Mouse (Mus musculus): ENCODE results near the gene Exoc3l2. TPM values are rescaled to one million over a fixed set of nuclear protein-coding genes. Genes with fewer than 3 reads are reported as not detected.

Exoc3l2 gene
- polyA plus RNA-seq, 2 experiments, result 1.9 to 3.5 TPM

- peak; percentile 89 for ATAC-seq (ENCODE audit: low FRiP score, low read depth)
- Histone ChIP-seq H3K27ac (replicated peaks; ENCODE audit: low read depth, low read length) (peak within 1 kb of the TSS; percentile 73), H3K4me3 (replicated peaks; ENCODE audit: low read length) (peak within 1 kb of the TSS; percentile 89), H3K4me1 (ENCODE audit: control insufficient read depth, insufficient read depth, low read length) (peaks cover 14% of the 10 kb centered on the region; the same call in 1 of the 2 replicates), H3K9me3 (ENCODE audit: control insufficient read depth, low read length) (no peaks in the 10 kb centered on the region), H3K9ac (ENCODE audit: low read depth, low read length, severe bottlenecking) (peak within 1 kb of the TSS; percentile 87), H3K36me3 (ENCODE audit: control insufficient read depth, insufficient read depth, low read length) (peaks cover 9% of the 10 kb centered on the region; the same call in 1 of the 2 replicates), H3K27me3 (ENCODE audit: control insufficient read depth, insufficient read depth, low read length) (no peaks in the 10 kb centered on the region), H3K4me2 (replicated peaks; ENCODE audit: low read depth, low read length, severe bottlenecking) (peak within 1 kb of the TSS; percentile 65)
- DNase-seq (ENCODE audit: low spot score), result peak; percentile 87
- peak; percentile 81; the same call in 1 of the 2 replicates for TF ChIP-seq POLR2A (IDR thresholded peaks at IDR 0.05; ENCODE audit: borderline replicate concordance, extremely low read depth, insufficient read depth, insufficient read length)
- WGBS, result 3% methylated on average over 15 of the region's 42 CpGs
Observed at GRCm38 (mm10) chr7:19458591-19459111, 4.5 kb upstream of the Exoc3l2 start, which contains the start of gene Mark4. Gene Mark4, minus strand, starts transcription at chr7:19458821.

GRCm38 (mm10) chr7:19459144-19459870 is 3.8 kb upstream of the Exoc3l2 start:
- Histone ChIP-seq H3K4me3 (replicated peaks; ENCODE audit: low read length) (peak overlapping the region; percentile 89), H3K27me3 (ENCODE audit: control insufficient read depth, insufficient read depth, low read length) (no peaks in the 10 kb centered on the region), H3K4me2 (replicated peaks; ENCODE audit: low read depth, low read length, severe bottlenecking) (peak overlapping the region; percentile 65), H3K36me3 (ENCODE audit: control insufficient read depth, insufficient read depth, low read length) (peaks cover 9% of the 10 kb centered on the region; the same call in 1 of the 2 replicates), H3K4me1 (ENCODE audit: control insufficient read depth, insufficient read depth, low read length) (peaks cover 16% of the 10 kb centered on the region; the same call in 1 of the 2 replicates), H3K27ac (replicated peaks; ENCODE audit: low read depth, low read length) (peak overlapping the region; percentile 73; the same call in 1 of the 2 replicates), H3K9ac (ENCODE audit: low read depth, low read length, severe bottlenecking) (peak overlapping the region; percentile 87), H3K9me3 (ENCODE audit: control insufficient read depth, low read length) (no peaks in the 10 kb centered on the region)
- WGBS, result 19% methylated on average over 6 of the region's 6 CpGs
- ATAC-seq (ENCODE audit: low FRiP score, low read depth), result no peak
- no peak for TF ChIP-seq POLR2A (IDR thresholded peaks at IDR 0.05; ENCODE audit: borderline replicate concordance, extremely low read depth, insufficient read depth, insufficient read length)
- DNase-seq (ENCODE audit: low spot score), result no peak

- 69% methylated on average over 1 of the region's 1 CpGs for WGBS
- H3K4me1 ChIP-seq (ENCODE audit: control insufficient read depth, insufficient read depth, low read length), result peaks cover 23% of the 10 kb centered on the region; the same call in 1 of the 2 replicates
Observed at GRCm38 (mm10) chr7:19460500-19460899, 2.6 kb upstream of the Exoc3l2 start.

GRCm38 (mm10) chr7:19461488-19461887 is 1.6 kb upstream of the Exoc3l2 start:
- no peak overlapping the region for H3K27ac ChIP-seq (replicated peaks; ENCODE audit: low read depth, low read length)
- 13% methylated on average over 6 of the region's 6 CpGs for WGBS
- ATAC-seq (ENCODE audit: low FRiP score, low read depth) (no peak), DNase-seq (ENCODE audit: low spot score) (peak; percentile 88)
- peaks cover 23% of the 10 kb centered on the region; the same call in 1 of the 2 replicates for H3K4me1 ChIP-seq (ENCODE audit: control insufficient read depth, insufficient read depth, low read length)
- no peak for TF ChIP-seq POLR2A (IDR thresholded peaks at IDR 0.05; ENCODE audit: borderline replicate concordance, extremely low read depth, insufficient read depth, insufficient read length)
- no peaks in the 10 kb centered on the region for H3K9me3 ChIP-seq (ENCODE audit: control insufficient read depth, low read length)
- peaks cover under 1% of the 10 kb centered on the region; the same call in 1 of the 2 replicates for H3K36me3 ChIP-seq (ENCODE audit: control insufficient read depth, insufficient read depth, low read length)
- H3K4me3 ChIP-seq (replicated peaks; ENCODE audit: low read length), result no peak overlapping the region
- H3K27me3 ChIP-seq (ENCODE audit: control insufficient read depth, insufficient read depth, low read length), result no peaks in the 10 kb centered on the region
- no peak overlapping the region for H3K9ac ChIP-seq (ENCODE audit: low read depth, low read length, severe bottlenecking)
- H3K4me2 ChIP-seq (replicated peaks; ENCODE audit: low read depth, low read length, severe bottlenecking), result no peak overlapping the region

More at GRCm38 (mm10) chr7:19460500-19460899, 2.6 kb upstream of the Exoc3l2 start:
- no peak overlapping the region for H3K27ac ChIP-seq (replicated peaks; ENCODE audit: low read depth, low read length)
- peaks cover 9% of the 10 kb centered on the region; the same call in 1 of the 2 replicates for H3K36me3 ChIP-seq (ENCODE audit: control insufficient read depth, insufficient read depth, low read length)
- DNase-seq (ENCODE audit: low spot score) (no peak), ATAC-seq (ENCODE audit: low FRiP score, low read depth) (no peak)
- H3K4me2 ChIP-seq (replicated peaks; ENCODE audit: low read depth, low read length, severe bottlenecking), result no peak overlapping the region
- H3K9me3 ChIP-seq (ENCODE audit: control insufficient read depth, low read length), result no peaks in the 10 kb centered on the region
- no peak overlapping the region for H3K9ac ChIP-seq (ENCODE audit: low read depth, low read length, severe bottlenecking)
- no peaks in the 10 kb centered on the region for H3K27me3 ChIP-seq (ENCODE audit: control insufficient read depth, insufficient read depth, low read length)
- TF ChIP-seq POLR2A (IDR thresholded peaks at IDR 0.05; ENCODE audit: borderline replicate concordance, extremely low read depth, insufficient read depth, insufficient read length), result no peak
- H3K4me3 ChIP-seq (replicated peaks; ENCODE audit: low read length), result no peak overlapping the region

GRCm38 (mm10) chr7:19462443-19462842 is 688 bp upstream of the Exoc3l2 start:
- TF ChIP-seq POLR2A (IDR thresholded peaks at IDR 0.05; ENCODE audit: borderline replicate concordance, extremely low read depth, insufficient read depth, insufficient read length), result no peak
- Histone ChIP-seq H3K27ac (replicated peaks; ENCODE audit: low read depth, low read length) (no peak overlapping the region), H3K27me3 (ENCODE audit: control insufficient read depth, insufficient read depth, low read length) (no peaks in the 10 kb centered on the region), H3K4me3 (replicated peaks; ENCODE audit: low read length) (no peak overlapping the region), H3K9ac (ENCODE audit: low read depth, low read length, severe bottlenecking) (no peak overlapping the region), H3K4me2 (replicated peaks; ENCODE audit: low read depth, low read length, severe bottlenecking) (no peak overlapping the region), H3K9me3 (ENCODE audit: control insufficient read depth, low read length) (no peaks in the 10 kb centered on the region), H3K36me3 (ENCODE audit: control insufficient read depth, insufficient read depth, low read length) (no peaks in the 10 kb centered on the region), H3K4me1 (ENCODE audit: control insufficient read depth, insufficient read depth, low read length) (peaks cover 15% of the 10 kb centered on the region; the same call in 1 of the 2 replicates)
- WGBS, result 73% methylated on average over 4 of the region's 4 CpGs
- ATAC-seq (ENCODE audit: low FRiP score, low read depth) (no peak), DNase-seq (ENCODE audit: low spot score) (no peak)
